Mouse (Mus musculus) testis, adult 2 months (tissue): ENCODE data around the gene B3gnt7.

ENCODE experiments used
- CTCF ChIP-seq: fragments of 200-500 bp; IDR thresholded peaks from 2 replicates; pipeline ENCODE4 v1.5.1; 2012; ENCODE audit warnings: low read depth, mild to moderate bottlenecking, inconsistent platforms, low read length, moderate library complexity; ENCODE audit not compliant: control insufficient read depth, insufficient read depth, insufficient replicate concordance
- POLR2A ChIP-seq: fragments of 200-500 bp; IDR thresholded peaks from 2 replicates; pipeline ENCODE4 v1.6.1; 2012; ENCODE audit warnings: low read depth, mild to moderate bottlenecking, inconsistent platforms, low read length, moderate library complexity; ENCODE audit not compliant: control insufficient read depth

DNA sequence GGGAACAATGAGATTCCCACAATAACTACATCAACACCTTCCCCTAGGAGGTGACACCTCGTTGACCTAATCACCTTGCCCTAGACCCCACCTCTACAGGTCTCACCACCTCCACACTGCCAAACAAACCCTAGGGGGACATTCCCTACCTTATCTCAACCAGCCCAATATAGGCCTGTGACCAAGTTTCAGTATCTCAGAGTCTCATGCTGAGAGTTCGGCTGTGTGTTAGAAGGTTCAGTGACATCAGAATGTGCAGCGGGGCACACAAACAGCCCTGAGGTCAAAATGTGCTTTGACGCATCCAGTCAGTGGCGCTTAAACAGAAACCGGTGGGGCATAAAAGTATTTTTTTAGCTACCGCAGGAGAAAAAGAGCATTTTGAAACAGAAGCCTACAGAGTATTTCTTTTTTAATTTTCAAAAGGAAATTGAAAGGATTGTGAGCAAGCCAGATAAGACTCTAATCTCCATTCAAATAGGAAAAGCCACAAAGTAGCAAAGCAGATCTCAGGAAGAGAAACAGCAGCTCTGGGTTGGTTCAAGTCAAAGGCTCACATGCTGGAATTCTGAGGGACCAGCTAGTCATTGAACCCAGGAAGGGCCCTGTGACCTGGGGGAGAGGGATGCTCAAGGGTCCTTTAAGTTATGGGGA, 44.3 kb upstream of the B3gnt7 start:
- no peak for TF ChIP-seq POLR2A
- no peak for TF ChIP-seq CTCF
